Mouse (Mus musculus) olfactory bulb, adult 2 months (tissue): Measurements from ENCODE around the gene Cmc2. TPM values are rescaled to one million over a fixed set of nuclear protein-coding genes. Genes with fewer than 3 reads are reported as not detected.

Experiments
- H3K27ac ChIP-seq: fragments of 200-500 bp; 2 replicates; pipeline ENCODE4 v1.5.1; 2012; ENCODE audit warnings: low read depth, low read length; ENCODE audit not compliant: insufficient read depth
- H3K4me1 ChIP-seq: fragments of 200-500 bp; 2 replicates; pipeline ENCODE4 v1.6.1; 2012; ENCODE audit warnings: low read length; ENCODE audit not compliant: control insufficient read depth, insufficient read depth
- H3K4me3 ChIP-seq: fragments of 200-500 bp; 2 replicates; pipeline ENCODE4 v1.5.1; 2012; ENCODE audit warnings: mild to moderate bottlenecking, low read depth, low read length, moderate library complexity; ENCODE audit not compliant: insufficient read depth
- CTCF ChIP-seq: fragments of 200-500 bp; IDR thresholded peaks from 2 replicates; pipeline ENCODE4 v1.5.1; 2012; ENCODE audit warnings: low read depth, mild to moderate bottlenecking, low read length, moderate library complexity; ENCODE audit not compliant: insufficient read depth
- POLR2A ChIP-seq: fragments of 200-500 bp; IDR thresholded peaks from 2 replicates; pipeline ENCODE4 v1.6.1; 2012; ENCODE audit warnings: mild to moderate bottlenecking, low read depth, low read length, moderate library complexity; ENCODE audit not compliant: insufficient read depth
- WGBS: fragments of 180-500 bp; shearing (Covaris S2); methylation state at CpG from one replicate; pipeline ENCODE4 v1.1.7; 2018; 5-methylcytosine and 5-hydroxymethylcytosine counted together
- polyA plus RNA-seq: library from polyadenylated mRNA; stranded (reverse); fragments of >200 nt; gene quantifications from 2 replicates; pipeline ENCODE4 v1.2.4, GENCODE M21; 2012; ENCODE audit warnings: low replicate concordance; ENCODE audit not compliant: missing spikeins, insufficient read depth, insufficient read length

Cmc2 gene
- polyA plus RNA-seq, 1 experiment = not detected

DNA sequence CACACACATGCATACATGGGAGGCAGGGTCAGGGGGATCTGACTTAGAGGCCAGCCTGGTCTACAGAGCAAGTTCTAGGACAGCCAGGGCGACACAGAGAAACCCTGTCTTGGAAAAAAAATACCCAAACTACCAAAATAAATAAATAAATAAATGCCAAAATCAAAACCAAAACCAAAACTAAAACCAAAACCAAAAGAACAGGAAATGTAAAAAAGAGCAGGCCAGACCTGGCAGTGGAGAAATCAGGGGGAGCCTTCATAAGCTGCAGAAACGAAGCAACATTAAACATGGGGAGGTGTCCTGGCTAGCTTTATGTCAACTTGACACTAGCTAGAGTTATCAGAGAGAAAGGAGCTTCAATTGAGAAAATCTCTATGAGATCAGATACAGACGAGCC lies 29.1 kb downstream of the Cmc2 start:
- Histone ChIP-seq H3K4me3 (no peak overlapping the region), H3K4me1 (no peaks in the 10 kb centered on the region), H3K27ac (no peak overlapping the region)
- TF ChIP-seq POLR2A (no peak), CTCF (no peak)
- WGBS = 93% methylated on average over 3 of the region's 3 CpGs

DNA sequence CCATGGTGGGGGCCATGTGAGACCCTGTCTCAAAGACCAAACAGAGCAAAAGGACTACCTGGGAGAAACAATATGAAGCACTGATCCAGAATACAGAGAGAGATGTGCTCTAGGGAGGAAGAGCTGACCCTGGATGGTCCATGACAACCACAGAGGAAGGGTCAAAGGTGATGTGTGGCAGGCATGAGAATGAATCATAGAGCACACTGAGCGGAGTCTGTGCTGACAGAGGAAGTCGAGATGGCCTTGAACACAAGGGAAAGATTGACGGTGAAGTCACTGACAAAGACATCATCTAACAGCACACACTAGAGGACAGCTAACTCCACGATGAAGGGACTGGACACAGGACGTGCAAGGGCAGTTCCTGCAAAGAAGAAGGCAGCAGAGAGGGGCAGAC lies 29.8 kb downstream of the Cmc2 start:
- Histone ChIP-seq H3K4me1 (no peaks in the 10 kb centered on the region), H3K27ac (no peak overlapping the region), H3K4me3 (no peak overlapping the region)
- WGBS = 93% methylated on average over 5 of the region's 5 CpGs
- TF ChIP-seq POLR2A = no peak
- TF ChIP-seq CTCF = no peak

DNA sequence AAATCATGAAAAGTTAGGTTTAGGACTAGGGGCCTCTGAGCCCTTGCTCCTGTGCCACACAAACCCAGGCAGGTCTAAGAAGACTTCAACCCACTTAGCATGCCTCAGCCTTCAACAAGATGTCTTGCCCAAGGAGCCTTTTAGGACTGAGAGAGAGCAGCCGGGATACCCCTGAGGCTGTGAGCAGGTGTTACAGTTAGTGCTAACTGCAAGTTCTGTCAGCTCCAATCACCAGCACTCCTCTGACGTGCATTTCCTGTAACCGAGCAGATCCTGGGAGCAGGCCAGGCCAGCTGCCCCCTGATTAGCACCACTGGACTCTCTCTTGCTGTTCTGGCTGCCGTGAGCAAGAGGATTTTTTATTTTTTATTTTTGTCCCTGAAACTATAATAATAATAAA lies 33.4 kb downstream of the Cmc2 start:
- TF ChIP-seq POLR2A (no peak), CTCF (no peak)
- Histone ChIP-seq H3K4me1 (no peaks in the 10 kb centered on the region), H3K27ac (no peak overlapping the region), H3K4me3 (no peak overlapping the region)
- WGBS = 81% methylated on average over 4 of the region's 4 CpGs

DNA sequence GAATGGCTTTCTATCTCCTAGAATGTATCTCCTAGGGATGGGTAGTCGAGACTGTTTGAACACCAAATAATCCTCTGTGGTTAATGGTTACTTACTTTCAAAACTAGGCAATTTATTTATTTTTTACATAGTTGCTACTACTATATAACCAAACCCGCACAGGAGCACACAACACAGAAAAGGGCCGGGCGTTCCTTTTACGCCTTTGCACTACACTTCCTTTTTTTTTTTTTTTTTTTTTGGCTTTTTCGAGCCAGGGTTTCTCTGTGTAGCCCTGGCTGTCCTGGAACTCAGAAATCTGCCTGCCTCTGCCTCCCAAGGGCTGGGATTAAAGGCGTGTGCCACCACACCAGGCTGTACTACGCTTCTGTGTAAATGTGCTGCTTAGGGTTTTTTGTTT lies 39.9 kb downstream of the Cmc2 start:
- H3K4me3 ChIP-seq = no peak overlapping the region
- H3K4me1 ChIP-seq = no peaks in the 10 kb centered on the region
- WGBS = 87% methylated on average over 8 of the region's 8 CpGs
- TF ChIP-seq CTCF = no peak
- TF ChIP-seq POLR2A = no peak
- H3K27ac ChIP-seq = no peak overlapping the region

DNA sequence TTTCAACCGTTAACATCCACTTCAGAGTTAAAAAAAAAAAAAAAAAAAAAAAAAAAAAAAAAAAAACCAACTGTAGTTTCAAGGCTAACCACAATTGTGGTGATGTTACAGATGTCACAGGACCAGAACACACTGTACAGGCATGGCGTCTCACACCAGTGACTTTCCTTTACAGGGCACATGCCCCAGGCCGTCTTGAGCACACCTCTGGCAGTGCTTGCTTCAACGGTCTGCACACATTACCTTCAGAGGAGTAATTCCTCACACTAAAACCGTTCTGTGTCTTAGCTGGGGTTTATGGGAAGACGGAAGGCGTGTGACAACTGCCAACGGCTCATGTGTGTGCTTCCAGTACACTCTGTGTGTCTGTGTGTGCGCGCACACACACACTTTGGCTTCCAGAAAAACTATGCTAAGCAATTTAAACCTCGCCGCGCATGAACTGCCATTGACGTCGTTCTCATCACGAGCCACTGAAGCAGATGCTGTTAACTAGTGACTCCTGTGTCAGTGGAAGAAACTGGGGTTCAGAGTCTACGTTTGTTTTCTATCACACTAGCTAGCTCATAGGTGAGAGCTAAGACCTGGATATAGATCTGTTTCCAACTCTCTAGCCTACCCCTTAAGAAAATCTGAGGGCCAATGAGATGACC lies 45.3 kb downstream of the Cmc2 start:
- no peak overlapping the region for H3K27ac ChIP-seq
- 86% methylated on average over 17 of the region's 17 CpGs for WGBS
- no peak overlapping the region for H3K4me3 ChIP-seq
- no peak for TF ChIP-seq CTCF
- no peak for TF ChIP-seq POLR2A
- H3K4me1 ChIP-seq = peaks cover 9% of the 10 kb centered on the region

DNA sequence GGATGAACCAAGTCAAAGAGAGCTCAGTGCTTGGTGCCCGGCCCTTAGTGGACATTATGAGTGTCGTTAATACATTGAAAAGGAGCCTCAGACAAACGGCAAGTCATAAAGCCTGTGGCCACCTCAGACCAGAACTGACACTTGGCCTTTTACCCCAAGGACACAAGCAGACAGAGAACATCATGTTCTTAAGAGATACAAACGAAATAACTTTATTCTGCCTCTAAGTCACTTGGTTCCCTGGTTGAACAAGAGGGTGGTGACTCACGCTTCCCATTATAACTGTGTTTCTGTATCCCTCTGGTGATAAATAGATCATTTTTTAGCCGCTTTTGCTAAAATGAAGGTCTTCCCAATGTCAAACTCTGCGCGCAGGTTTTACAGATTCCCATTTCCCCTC lies 47.3 kb downstream of the Cmc2 start:
- Histone ChIP-seq H3K4me1 (peaks cover 9% of the 10 kb centered on the region), H3K27ac (no peak overlapping the region), H3K4me3 (no peak overlapping the region)
- WGBS = 60% methylated on average over 8 of the region's 8 CpGs
- no peak for TF ChIP-seq POLR2A
- no peak for TF ChIP-seq CTCF

DNA sequence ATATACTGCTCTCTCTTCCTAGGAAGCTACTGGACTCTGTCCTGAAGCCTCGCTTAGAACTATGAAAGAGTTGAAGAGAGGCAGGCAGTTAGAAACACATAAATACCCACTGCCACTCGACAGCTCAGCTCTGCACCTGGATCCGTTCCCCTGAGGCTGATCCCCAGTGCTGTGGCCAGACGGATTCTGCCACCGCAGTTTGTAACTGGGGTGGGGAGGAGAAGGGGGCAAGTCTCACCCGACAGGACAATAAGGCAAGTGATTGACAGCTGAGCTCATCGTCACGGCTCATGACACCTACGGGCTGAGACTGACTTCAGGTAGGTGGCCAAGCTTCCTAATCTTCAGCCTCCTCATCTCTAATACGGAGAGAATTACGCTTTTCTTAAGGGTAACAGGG lies 47.7 kb downstream of the Cmc2 start:
- Histone ChIP-seq H3K4me3 (no peak overlapping the region), H3K4me1 (peaks cover 10% of the 10 kb centered on the region), H3K27ac (no peak overlapping the region)
- 84% methylated on average over 11 of the region's 11 CpGs for WGBS
- no peak for TF ChIP-seq POLR2A
- TF ChIP-seq CTCF = no peak

DNA sequence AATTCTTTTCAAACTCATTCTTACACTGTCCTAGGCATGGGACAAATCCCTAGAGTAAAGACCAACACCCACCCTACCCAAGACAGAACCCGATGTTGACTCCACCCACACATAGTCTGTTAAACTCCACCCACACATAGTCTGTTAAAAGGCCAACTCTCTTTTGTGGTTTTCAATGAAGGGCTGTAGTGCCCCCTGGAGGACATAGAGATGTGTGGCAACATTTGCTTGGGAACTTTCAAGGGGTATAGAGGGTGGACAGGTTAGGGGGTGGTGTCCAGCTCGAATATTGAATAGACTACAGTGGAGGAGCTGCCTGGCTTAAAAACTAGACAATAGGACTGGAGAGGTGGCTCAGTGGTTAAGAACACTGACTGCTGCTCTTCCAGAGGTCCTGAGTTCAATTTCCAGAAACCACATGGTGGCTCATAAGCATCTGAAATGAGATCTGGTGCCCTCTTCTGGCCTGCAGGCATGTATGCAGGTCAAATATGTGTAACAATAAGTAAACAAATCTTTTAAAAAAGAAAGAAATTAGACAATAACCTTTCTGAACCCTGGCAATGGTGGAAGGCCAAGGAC lies 48.4 kb downstream of the Cmc2 start:
- Histone ChIP-seq H3K4me3 (no peak overlapping the region), H3K27ac (no peak overlapping the region), H3K4me1 (peaks cover 11% of the 10 kb centered on the region)
- no peak for TF ChIP-seq POLR2A
- no peak for TF ChIP-seq CTCF
- 50% methylated on average over 2 of the region's 2 CpGs for WGBS

DNA sequence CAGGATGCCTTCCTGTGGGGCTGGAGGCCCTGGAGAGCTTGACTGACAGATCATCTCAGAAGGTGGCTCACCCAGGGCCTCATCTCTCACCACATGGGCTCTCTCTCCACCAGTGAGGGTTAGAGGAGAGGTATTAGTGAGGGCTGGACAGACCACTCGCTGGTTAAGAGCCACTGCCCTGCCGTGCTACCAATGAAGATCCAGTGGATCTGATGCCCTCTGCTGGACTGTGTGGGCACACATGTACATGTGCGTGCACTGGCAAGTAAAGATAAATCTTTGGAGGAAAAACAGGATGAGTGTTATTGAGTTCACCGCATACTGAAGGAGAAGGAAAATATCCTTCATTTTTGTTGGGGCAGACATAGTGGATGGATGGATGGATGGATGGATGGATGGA lies 52.6 kb downstream of the Cmc2 start:
- WGBS = 26% methylated on average over 4 of the region's 4 CpGs
- Histone ChIP-seq H3K4me3 (no peak overlapping the region), H3K27ac (no peak overlapping the region), H3K4me1 (peaks cover 5% of the 10 kb centered on the region)
- TF ChIP-seq POLR2A (no peak), CTCF (peak; percentile 42; the same call in 1 of the 2 replicates)
